Mouse (Mus musculus) MEL (cell line): ENCODE measurements around the gene Dnal4. TPM values are rescaled to one million over a fixed set of nuclear protein-coding genes. Genes with fewer than 3 reads are reported as not detected.

ENCODE experiments used
- DNase-seq: peaks from one replicate; pipeline ENCODE4 v3.0.0; 2011; ENCODE audit warnings: low read depth, low spot score
- H3K27ac ChIP-seq: 2 replicates; pipeline ENCODE4 v1.5.1; 2012; ENCODE audit warnings: low read depth, mild to moderate bottlenecking, control low read depth, low read length, moderate library complexity; ENCODE audit not compliant: control insufficient read depth
- H3K27me3 ChIP-seq, 2 experiments: fragments of 150-350 bp in 1 of 2; sonication (generic) in 1 of 2; 2 replicates each; pipeline ENCODE4 v1.6.1; 2012; ENCODE audit warnings: low read length in 2 of 2, mild to moderate bottlenecking in 2 of 2, improper control_type of control experiment in 1 of 2, moderate library complexity in 1 of 2; ENCODE audit not compliant: insufficient read depth in 2 of 2, control insufficient read depth in 1 of 2
- H3K36me3 ChIP-seq, 2 experiments: 2 replicates each; pipeline ENCODE4 v1.6.1; 2012 to 2014; ENCODE audit warnings: low read length in 2 of 2, improper control_type of control experiment in 1 of 2, inconsistent platforms in 1 of 2, mild to moderate bottlenecking in 1 of 2; ENCODE audit not compliant: insufficient read depth in 2 of 2, control insufficient read depth in 1 of 2
- H3K4me1 ChIP-seq, 2 experiments: fragments of 150-350 bp in 1 of 2; sonication (generic) in 1 of 2; 2 replicates each; pipeline ENCODE4 v1.6.1; 2012; ENCODE audit warnings: low read length in 2 of 2, improper control_type of control experiment in 1 of 2, mild to moderate bottlenecking in 1 of 2; ENCODE audit not compliant: insufficient read depth in 2 of 2, control insufficient read depth in 1 of 2
- H3K4me3 ChIP-seq, 2 experiments: fragments of 150-350 bp in 1 of 2; sonication (generic) in 1 of 2; 2 replicates each; pipeline ENCODE4 v1.5.1; 2012; ENCODE audit warnings: low read depth in 2 of 2, low read length in 2 of 2, mild to moderate bottlenecking in 2 of 2, moderate library complexity in 2 of 2, control low read depth in 1 of 2, improper control_type of control experiment in 1 of 2; ENCODE audit not compliant: control insufficient read depth in 1 of 2, insufficient read depth in 1 of 2
- H3K79me2 ChIP-seq: 2 replicates; pipeline ENCODE4 v1.6.1; 2012; ENCODE audit warnings: mild to moderate bottlenecking, low read length, moderate library complexity; ENCODE audit not compliant: control insufficient read depth, poor library complexity, insufficient read depth
- H3K9ac ChIP-seq: 2 replicates; pipeline ENCODE4 v1.6.1; 2012; ENCODE audit warnings: low read depth, mild to moderate bottlenecking, control low read depth, low read length, moderate library complexity; ENCODE audit not compliant: control insufficient read depth, poor library complexity, severe bottlenecking
- H3K9me3 ChIP-seq: fragments of 150-350 bp; sonication (generic); replicated peaks from 2 replicates; pipeline ENCODE4 v1.6.1; 2012; ENCODE audit warnings: mild to moderate bottlenecking, low read length, improper control_type of control experiment, moderate library complexity; ENCODE audit not compliant: insufficient read depth
- BHLHE40 ChIP-seq: IDR thresholded peaks from 2 replicates; pipeline ENCODE4 v1.6.1; 2012; ENCODE audit warnings: low read depth, mild to moderate bottlenecking, inconsistent platforms, low read length, improper control_type of control experiment, borderline replicate concordance
- CHD2 ChIP-seq: IDR thresholded peaks from 2 replicates; pipeline ENCODE4 v1.6.1; 2011; ENCODE audit warnings: low read length, improper control_type of control experiment
- E2F4 ChIP-seq: IDR thresholded peaks from 2 replicates; pipeline ENCODE4 v1.6.1; 2011; ENCODE audit warnings: low read depth, low read length, improper control_type of control experiment, borderline replicate concordance
- EP300 ChIP-seq, 2 experiments: IDR thresholded peaks; 2 replicates each; pipeline ENCODE4 v1.6.1; 2011; ENCODE audit warnings: improper control_type of control experiment in 2 of 2, low read length in 2 of 2, low read depth in 1 of 2, mild to moderate bottlenecking in 1 of 2
- ETS1 ChIP-seq: IDR thresholded peaks from 2 replicates; pipeline ENCODE4 v1.6.1; 2012; ENCODE audit warnings: low read depth, mild to moderate bottlenecking, inconsistent platforms, low read length, improper control_type of control experiment, moderate library complexity
- GATA1 ChIP-seq: IDR thresholded peaks from 2 replicates; pipeline ENCODE4 v1.6.1; 2011; ENCODE audit warnings: low read depth, low read length, improper control_type of control experiment
- KAT2A ChIP-seq: conservative IDR thresholded peaks from 2 replicates; pipeline ENCODE4 v1.6.1; 2012; ENCODE audit warnings: low read depth, low read length, improper control_type of control experiment, inconsistent platforms
- MAZ ChIP-seq: IDR thresholded peaks from 2 replicates; pipeline ENCODE4 v1.6.1; 2012; ENCODE audit warnings: low read depth, mild to moderate bottlenecking, inconsistent platforms, low read length, improper control_type of control experiment
- MEF2A ChIP-seq: IDR thresholded peaks from 2 replicates; pipeline ENCODE4 v1.6.1; 2014; ENCODE audit warnings: low read depth, mild to moderate bottlenecking, inconsistent platforms, low read length, improper control_type of control experiment; ENCODE audit not compliant: poor library complexity, insufficient replicate concordance, severe bottlenecking; ENCODE audit errors: extremely low read depth
- MXI1 ChIP-seq: IDR thresholded peaks from 2 replicates; pipeline ENCODE4 v1.6.1; 2011; ENCODE audit warnings: mild to moderate bottlenecking, low read depth, low read length, improper control_type of control experiment
- NRF1 ChIP-seq: IDR thresholded peaks from 2 replicates; pipeline ENCODE4 v1.6.1; 2014; ENCODE audit warnings: low read depth, mild to moderate bottlenecking, inconsistent platforms, low read length, improper control_type of control experiment, moderate library complexity; ENCODE audit not compliant: poor library complexity, insufficient read depth, severe bottlenecking
- POLR2A ChIP-seq, 2 experiments: IDR thresholded peaks; 2 replicates each; pipeline ENCODE4 v1.6.1; 2011 to 2012; ENCODE audit warnings: low read length in 2 of 2, mild to moderate bottlenecking in 2 of 2, control low read depth in 1 of 2, improper control_type of control experiment in 1 of 2, low read depth in 1 of 2, moderate library complexity in 1 of 2; ENCODE audit not compliant: control insufficient read depth in 1 of 2, insufficient read depth in 1 of 2, poor library complexity in 1 of 2
- POLR2AphosphoS2 ChIP-seq: IDR thresholded peaks from 2 replicates; pipeline ENCODE4 v1.6.1; 2011; ENCODE audit warnings: low read length, improper control_type of control experiment
- POLR2AphosphoS5 ChIP-seq: IDR thresholded peaks from 2 replicates; pipeline ENCODE4 v1.6.1; 2012; ENCODE audit warnings: low read depth, borderline replicate concordance, mild to moderate bottlenecking, inconsistent platforms, low read length, moderate library complexity, mixed read lengths
- SMC3 ChIP-seq: IDR thresholded peaks from 2 replicates; pipeline ENCODE4 v1.6.1; 2011; ENCODE audit warnings: low read depth, low read length, improper control_type of control experiment
- TAL1 ChIP-seq: IDR thresholded peaks from 2 replicates; pipeline ENCODE4 v1.6.1; 2012; ENCODE audit warnings: mild to moderate bottlenecking, inconsistent platforms, low read length, moderate library complexity, mixed read lengths
- TBP ChIP-seq: IDR thresholded peaks from 2 replicates; pipeline ENCODE4 v1.8.0; 2011; ENCODE audit warnings: low read depth, low read length, improper control_type of control experiment
- TCF12 ChIP-seq: IDR thresholded peaks from 2 replicates; pipeline ENCODE4 v1.6.1; 2014; ENCODE audit warnings: low read depth, mild to moderate bottlenecking, inconsistent platforms, low read length, improper control_type of control experiment, moderate library complexity
- UBTF ChIP-seq: IDR thresholded peaks from 2 replicates; pipeline ENCODE4 v1.6.1; 2012; ENCODE audit warnings: low read depth, mild to moderate bottlenecking, inconsistent platforms, low read length, improper control_type of control experiment, moderate library complexity, borderline replicate concordance; ENCODE audit not compliant: insufficient read depth
- USF1 ChIP-seq: IDR thresholded peaks from 2 replicates; pipeline ENCODE4 v1.6.1; 2014; ENCODE audit warnings: low read depth, mild to moderate bottlenecking, inconsistent platforms, low read length, improper control_type of control experiment, moderate library complexity
- ZC3H11A ChIP-seq: IDR thresholded peaks from 2 replicates; pipeline ENCODE4 v1.6.1; 2012; ENCODE audit warnings: low read depth, mild to moderate bottlenecking, inconsistent platforms, low read length, improper control_type of control experiment
- ZMIZ1 ChIP-seq: IDR thresholded peaks from 2 replicates; pipeline ENCODE4 v1.6.1; 2012; ENCODE audit warnings: low read depth, mild to moderate bottlenecking, inconsistent platforms, low read length, improper control_type of control experiment, moderate library complexity
- polyA plus RNA-seq, 2 experiments: library from polyadenylated mRNA; stranded (reverse) in 1 of 2; unstranded in 1 of 2; fragments of >175 nt in 1 of 2; fragments of >200 nt in 1 of 2; gene quantifications; 2 replicates each; pipeline versions ENCODE4 v1.2.1 to v1.2.4; 2012; ENCODE audit warnings: low replicate concordance in 2 of 2, low read depth in 1 of 2; ENCODE audit not compliant: insufficient read length in 2 of 2, insufficient read depth in 1 of 2, missing spikeins in 1 of 2
- total RNA-seq: library from RNA; depleted of rRNA; stranded (reverse); fragments of 300-350 nt; gene quantifications from 2 replicates; pipeline ENCODE4 v1.2.3, GENCODE M21; 2012

Gene Dnal4
- total and polyA plus RNA-seq, 3 experiments, result 19.5 to 30.0 TPM; not detected in 1

GRCm38 (mm10) chr15:79801646-79802045 lies 24.0 kb upstream of the Dnal4 start (continued):
- TF ChIP-seq MXI1, result no peak

DNA sequence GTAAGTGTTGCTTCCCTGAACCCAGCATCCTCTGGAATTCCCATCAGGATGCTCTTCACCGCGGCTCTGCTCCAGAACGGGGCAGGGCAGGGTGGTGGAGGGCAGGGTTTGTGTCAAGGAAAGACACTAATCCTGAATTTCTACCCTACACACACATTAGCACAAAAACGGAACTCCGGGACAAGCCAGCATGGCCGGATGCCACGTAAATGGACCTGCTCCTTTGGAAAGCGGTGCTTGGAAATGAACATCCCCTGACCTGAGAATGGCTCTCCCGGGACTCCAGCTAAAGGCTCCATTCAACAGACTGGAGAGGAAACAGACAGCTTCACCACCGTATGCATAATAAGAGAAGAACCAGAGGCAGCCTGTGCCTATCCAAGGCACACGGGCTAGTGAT lies 23.1 kb upstream of the Dnal4 start:
- 0 out of 4 replicates have a peak, but pooled peaks cover 0 to 2% of the 10 kb centered on the region in 2 experiments for H3K27me3 ChIP-seq
- no peak for DNase-seq
- TF ChIP-seq BHLHE40 (no peak), EP300 (IDR thresholded peaks at IDR 0.05; ENCODE audit: low read depth in 1 of 2, low read length in 2 of 2) (no peak), POLR2AphosphoS5 (no peak), CHD2 (no peak), TBP (no peak), MXI1 (no peak), TAL1 (no peak), ZC3H11A (no peak), USF1 (no peak), POLR2A (IDR thresholded peaks at IDR 0.05; ENCODE audit: control insufficient read depth in 1 of 2, insufficient read depth in 1 of 2, low read depth in 1 of 2, low read length in 2 of 2, poor library complexity in 1 of 2) (no peak), GATA1 (no peak), MEF2A (no peak), UBTF (no peak), MAZ (no peak), ETS1 (no peak)
- no peaks in the 10 kb centered on the region for H3K79me2 ChIP-seq
- no peak overlapping the region for H3K4me3 ChIP-seq
- H3K27ac ChIP-seq, result no peak overlapping the region
- H3K9ac ChIP-seq, result no peak overlapping the region
- H3K36me3 ChIP-seq, result no peaks in the 10 kb centered on the region
- no peaks in the 10 kb centered on the region for H3K9me3 ChIP-seq
- H3K4me1 ChIP-seq, result no peaks in the 10 kb centered on the region

DNA sequence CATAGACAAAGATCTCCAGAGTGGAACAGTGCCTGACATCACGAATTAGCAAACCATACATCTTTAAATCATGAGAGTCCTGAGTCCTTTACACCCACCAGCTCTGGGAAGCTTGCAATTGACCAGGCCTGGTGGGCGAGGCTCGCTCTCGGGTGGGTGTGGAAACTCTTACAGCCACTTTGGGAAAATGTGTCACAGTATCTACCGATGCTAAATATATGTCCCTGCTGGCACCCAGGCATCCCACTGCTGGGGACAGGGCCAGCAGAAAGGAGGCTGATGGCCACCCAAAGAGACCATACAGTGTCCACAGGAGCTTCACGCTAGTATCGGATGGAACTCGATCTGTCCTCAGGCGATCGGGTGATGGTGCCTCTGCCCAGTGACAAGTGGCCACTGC lies 20.9 kb upstream of the Dnal4 start:
- no peaks in the 10 kb centered on the region for H3K4me1 ChIP-seq
- TF ChIP-seq NRF1 (no peak), KAT2A (no peak), POLR2A (IDR thresholded peaks at IDR 0.05; ENCODE audit: control insufficient read depth in 1 of 2, insufficient read depth in 1 of 2, low read depth in 1 of 2, low read length in 2 of 2, poor library complexity in 1 of 2) (no peak), ETS1 (no peak), POLR2AphosphoS2 (no peak), TCF12 (no peak), ZMIZ1 (no peak), EP300 (IDR thresholded peaks at IDR 0.05; ENCODE audit: low read depth in 1 of 2, low read length in 2 of 2) (no peak), ZC3H11A (no peak), SMC3 (no peak), E2F4 (no peak)
- TF ChIP-seq, all 39 proteins: peak for 0
- Histone ChIP-seq H3K9me3 (no peaks in the 10 kb centered on the region), H3K4me3 (no peak overlapping the region), H3K27ac (no peak overlapping the region), H3K79me2 (no peaks in the 10 kb centered on the region), H3K9ac (no peak overlapping the region), H3K27me3 (0 out of 4 replicates have a peak, but pooled peaks cover 0 to 2% of the 10 kb centered on the region in 2 experiments), H3K36me3 (no peaks in the 10 kb centered on the region)
- DNase-seq, result no peak
